Mouse (Mus musculus) liver, postnatal 0 days (tissue): ENCODE results near the gene Mki67. TPM values are rescaled to one million over a fixed set of nuclear protein-coding genes. Genes with fewer than 3 reads are reported as not detected.

Experiments used
- ATAC-seq: fragments of 200-750 bp; cut with Nextera tagmentation; 2 replicates; pipeline ENCODE4 v1.8.0; 2017; ENCODE audit warnings: mild to moderate bottlenecking, moderate library complexity
- DNase-seq: peaks from one replicate; pipeline ENCODE4 v3.0.0-alpha.2; 2016
- H3K27ac ChIP-seq: fragments of 300-500 bp; sonication (generic); 2 replicates; pipeline ENCODE4 v1.5.1; 2014; ENCODE audit warnings: antibody characterized with exemption, moderate library complexity, mild to moderate bottlenecking, low read depth
- H3K27me3 ChIP-seq: fragments of 300-500 bp; sonication (generic); 2 replicates; pipeline ENCODE4 v1.6.1; 2014; ENCODE audit warnings: low read length, control low read depth, mixed read lengths; ENCODE audit not compliant: insufficient read depth
- H3K36me3 ChIP-seq: fragments of 300-500 bp; sonication (generic); replicated peaks from 2 replicates; pipeline ENCODE4 v1.6.1; 2014; ENCODE audit warnings: mild to moderate bottlenecking, control low read depth, low read length, moderate library complexity, mixed read lengths; ENCODE audit not compliant: insufficient read depth
- H3K4me1 ChIP-seq: fragments of 300-500 bp; sonication (generic); 2 replicates; pipeline ENCODE4 v1.6.1; 2014; ENCODE audit warnings: antibody characterized with exemption, mild to moderate bottlenecking, control low read depth; ENCODE audit not compliant: insufficient read depth
- H3K4me2 ChIP-seq: fragments of 300-500 bp; sonication (generic); 2 replicates; pipeline ENCODE4 v1.6.1; 2014; ENCODE audit warnings: low read depth, mild to moderate bottlenecking, low read length, moderate library complexity, mixed read lengths
- H3K4me3 ChIP-seq: fragments of 300-500 bp; sonication (generic); 2 replicates; pipeline ENCODE4 v1.5.1; 2014; ENCODE audit warnings: low read depth, low read length
- H3K9ac ChIP-seq: fragments of 300-500 bp; sonication (generic); replicated peaks from 2 replicates; pipeline ENCODE4 v1.6.1; 2014; ENCODE audit warnings: mild to moderate bottlenecking, moderate library complexity
- H3K9me3 ChIP-seq: fragments of 300-500 bp; sonication (generic); 2 replicates; pipeline ENCODE4 v1.6.1; 2016; ENCODE audit warnings: mild to moderate bottlenecking, control low read depth, low read length, mixed read lengths
- CTCF ChIP-seq: sonication (generic); IDR thresholded peaks from 2 replicates; pipeline ENCODE4 v1.5.1; 2016; ENCODE audit warnings: antibody characterized with exemption, low read depth
- EP300 ChIP-seq: IDR thresholded peaks from 2 replicates; pipeline ENCODE4 v1.6.1; 2016; ENCODE audit warnings: antibody characterized with exemption, low read depth, mild to moderate bottlenecking
- WGBS: fragments of 180-500 bp; shearing (Covaris S2); extraction: QIAGEN DNeasy Blood & Tissue Kit; methylation state at CpG from one replicate; pipeline ENCODE4 v1.1.7; 2014; ENCODE audit not compliant: insufficient replicate concordance; 5-methylcytosine and 5-hydroxymethylcytosine counted together
- polyA plus RNA-seq: library from polyadenylated mRNA; unstranded; fragments of >200 nt; fragmentation: Nextera tagmentation; extraction: Ambion mirVana; gene quantifications from 2 replicates; pipeline ENCODE4 v1.2.1, GENCODE M21; 2015

Gene Mki67
- polyA plus RNA-seq, 1 experiment from 2014 or later, result 38.8 TPM

DNA sequence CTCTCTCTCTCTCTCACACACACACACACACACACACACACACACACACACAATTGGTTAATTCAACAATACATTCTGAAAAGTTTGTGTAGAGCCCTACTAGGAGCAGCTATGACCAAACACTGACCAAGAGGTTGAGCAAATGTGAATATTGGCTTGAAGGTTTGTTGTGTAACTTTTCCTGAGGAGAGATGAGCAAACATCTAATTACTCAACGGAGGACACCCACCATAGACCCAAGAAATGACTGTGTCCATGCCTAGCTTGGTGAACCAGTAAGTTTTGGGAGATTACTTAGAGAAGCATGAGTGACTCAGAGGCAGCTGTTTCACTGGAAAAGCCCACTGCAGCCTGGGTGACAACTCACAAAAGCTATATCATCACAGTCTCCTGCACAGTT is 71.7 kb downstream of the Mki67 start:
- H3K4me2 ChIP-seq, result no peak overlapping the region
- H3K4me3 ChIP-seq, result no peak overlapping the region
- no peak for TF ChIP-seq CTCF
- TF ChIP-seq EP300, result no peak
- no peaks in the 10 kb centered on the region for H3K36me3 ChIP-seq
- 0 out of 2 replicates have a peak, but pooled peaks cover 2% of the 10 kb centered on the region for H3K4me1 ChIP-seq
- H3K27me3 ChIP-seq, result no peaks in the 10 kb centered on the region
- H3K9ac ChIP-seq, result no peak overlapping the region
- WGBS, result 70% methylated on average over 1 of the region's 1 CpGs
- no peak overlapping the region for H3K27ac ChIP-seq
- H3K9me3 ChIP-seq, result no peaks in the 10 kb centered on the region
- DNase-seq (no peak), ATAC-seq (no peak)

DNA sequence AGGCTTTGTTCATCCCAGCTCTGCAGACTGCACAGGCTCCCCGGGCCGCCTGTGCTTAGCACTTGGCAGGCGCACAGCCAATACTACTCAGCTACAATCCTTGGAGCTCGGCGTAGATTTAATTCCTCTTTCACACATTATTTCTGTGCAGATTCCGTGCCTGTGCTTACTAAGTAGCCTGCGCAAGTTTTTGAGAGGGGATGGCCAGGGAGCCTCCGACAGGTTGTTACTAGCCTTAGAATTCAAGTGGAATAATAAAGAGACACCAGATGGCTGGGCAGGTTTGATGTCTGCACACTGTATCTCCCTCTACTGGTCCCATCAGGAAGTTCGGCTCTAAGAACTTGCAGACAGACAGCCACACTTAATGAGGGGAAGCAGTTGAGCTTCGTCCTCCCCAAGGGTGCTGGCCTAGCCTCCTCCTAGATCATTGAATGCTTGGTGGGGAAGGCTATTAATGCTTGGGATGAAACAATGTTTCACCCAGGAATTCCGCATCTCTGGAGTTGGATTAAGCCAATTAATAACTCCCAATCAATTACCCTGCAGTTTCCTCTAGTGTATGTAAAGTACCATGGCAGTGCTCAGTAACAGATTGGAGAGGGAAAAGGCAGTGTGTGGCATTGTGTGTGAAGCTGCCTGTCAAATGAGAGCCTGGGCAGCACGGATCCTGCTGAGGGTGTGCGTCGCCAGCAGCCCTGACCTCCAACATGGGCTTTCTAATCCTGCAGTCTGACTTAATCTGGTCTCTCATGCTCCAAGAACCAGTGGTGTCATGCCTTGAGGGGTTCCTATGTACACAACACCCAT is 74.3 kb downstream of the Mki67 start:
- DNase-seq, result no peak
- WGBS, result 69% methylated on average over 14 of the region's 14 CpGs
- TF ChIP-seq CTCF, result peak; percentile 63
- TF ChIP-seq EP300, result no peak

More for the DNA sequence above, 74.3 kb downstream of the Mki67 start:
- no peak overlapping the region for H3K4me2 ChIP-seq
- H3K27me3 ChIP-seq, result no peaks in the 10 kb centered on the region
- no peak overlapping the region for H3K4me3 ChIP-seq
- H3K36me3 ChIP-seq, result no peaks in the 10 kb centered on the region
- no peaks in the 10 kb centered on the region for H3K9me3 ChIP-seq
- peak; percentile 21; the same call in 1 of the 2 replicates for ATAC-seq
- no peaks in the 10 kb centered on the region for H3K4me1 ChIP-seq
- H3K9ac ChIP-seq, result no peak overlapping the region
- no peak overlapping the region for H3K27ac ChIP-seq

Other genes starting within 250 kb of the Mki67 start
- gene Clrn3, start 187.7 kb downstream of the Mki67 start, polyA plus RNA-seq, result not detected in 2 replicates
- gene Ptpre, start 178.9 kb downstream of the Mki67 start, polyA plus RNA-seq, result 3.5 and 3.9 TPM in 2 replicates